Mouse (Mus musculus): Measurements from ENCODE around the gene Mrrf. TPM values are rescaled to one million over a fixed set of nuclear protein-coding genes. Genes with fewer than 3 reads are reported as not detected.

The Mrrf gene
- polyA plus RNA-seq (2015; fragmentation: Nextera tagmentation; extraction: Ambion mirVana) = 11.1 and 14.6 TPM in 2 replicates

DNA sequence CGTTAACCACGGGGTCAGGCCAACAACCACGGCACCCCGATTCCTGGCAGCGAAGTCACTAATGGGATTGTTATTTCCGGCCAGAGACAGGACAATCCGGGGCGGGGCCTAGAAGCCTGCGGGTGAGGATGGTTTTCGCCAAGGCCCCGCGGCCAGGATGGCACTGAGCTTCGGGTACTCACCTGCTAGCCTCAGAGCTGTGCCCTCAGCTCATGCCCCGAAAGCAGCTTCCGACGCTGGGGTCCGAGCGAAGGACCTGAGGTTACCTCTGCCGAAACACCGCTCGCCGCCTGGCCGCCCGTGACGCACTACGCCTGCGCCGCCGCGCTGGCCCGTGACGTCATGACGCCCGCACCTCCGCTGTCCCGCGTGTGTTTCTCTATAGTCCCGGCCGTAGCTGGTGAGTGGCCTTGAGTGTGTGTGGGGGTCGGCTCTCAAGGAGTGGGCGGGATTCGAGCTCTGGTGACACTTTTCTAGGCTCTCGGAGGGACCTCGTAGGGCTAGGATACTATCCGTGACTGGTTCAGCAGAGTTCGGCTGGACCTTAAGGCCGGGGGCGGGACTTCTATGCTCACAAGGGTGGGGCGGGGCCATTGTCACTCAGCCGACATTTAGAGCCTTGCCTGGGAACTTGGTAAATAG, at the start of gene Mrrf, which contains the start of gene Rbm18:
Gene Mrrf, plus strand, starts transcription at position 90 of the 642 bp plus-strand sequence.
Gene Rbm18, minus strand, starts transcription at position 474 of the 642 bp plus-strand sequence.
- under 1% methylated on average over 43 of the region's 50 CpGs for WGBS (ENCODE audit: insufficient replicate concordance)
- H3K4me2 ChIP-seq (ENCODE audit: low read depth, low read length) = peak within 1 kb of the TSS; percentile 73
- H3K36me3 ChIP-seq (replicated peaks; ENCODE audit: insufficient read depth, low read length) = peaks cover 22% of the 10 kb centered on the region
- H3K9ac ChIP-seq (replicated peaks) = peak within 1 kb of the TSS; percentile 74
- DNase-seq = peak; percentile 94
- H3K27ac ChIP-seq (ENCODE audit: low read depth) = peak within 1 kb of the TSS; percentile 78
- H3K27me3 ChIP-seq (ENCODE audit: insufficient read depth, low read length) = no peaks in the 10 kb centered on the region
- peak within 1 kb of the TSS; percentile 76 for H3K4me3 ChIP-seq (ENCODE audit: low read depth, low read length)
- TF ChIP-seq CTCF (IDR thresholded peaks at IDR 0.05; ENCODE audit: low read depth) = no peak
- no peak for TF ChIP-seq EP300 (IDR thresholded peaks at IDR 0.05; ENCODE audit: low read depth)
- ATAC-seq = peak; percentile 97
- peaks cover 18% of the 10 kb centered on the region for H3K4me1 ChIP-seq (ENCODE audit: insufficient read depth)
- no peaks in the 10 kb centered on the region for H3K9me3 ChIP-seq (ENCODE audit: low read length)

DNA sequence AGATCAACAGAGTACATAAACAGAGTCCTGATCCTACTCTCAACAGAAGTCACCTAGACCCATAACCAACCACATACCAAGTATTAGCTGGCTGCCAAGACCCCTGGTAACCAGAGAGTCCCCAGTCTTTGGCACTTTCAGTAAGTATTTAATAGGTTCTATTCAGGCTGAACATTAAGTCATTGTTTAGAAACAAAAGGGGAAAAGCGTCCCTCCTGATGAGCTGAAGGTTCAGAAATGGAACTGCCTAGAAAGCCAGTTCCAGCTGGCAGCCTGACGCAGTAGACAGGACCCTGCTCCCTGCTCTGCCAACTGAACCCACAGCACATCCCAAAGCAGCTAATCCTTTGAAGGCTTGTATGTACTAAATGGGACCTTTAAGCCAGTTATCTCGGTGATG, 47.0 kb upstream of the Mrrf start:
- H3K27ac ChIP-seq (ENCODE audit: low read depth) = no peak overlapping the region
- ATAC-seq (no peak), DNase-seq (no peak)
- TF ChIP-seq CTCF (IDR thresholded peaks at IDR 0.05; ENCODE audit: low read depth) (no peak), EP300 (IDR thresholded peaks at IDR 0.05; ENCODE audit: low read depth) (no peak)
- peaks cover 41% of the 10 kb centered on the region for H3K27me3 ChIP-seq (ENCODE audit: insufficient read depth, low read length)
- H3K36me3 ChIP-seq (replicated peaks; ENCODE audit: insufficient read depth, low read length) = no peaks in the 10 kb centered on the region
- no peaks in the 10 kb centered on the region for H3K9me3 ChIP-seq (ENCODE audit: low read length)
- H3K4me2 ChIP-seq (ENCODE audit: low read depth, low read length) = no peak overlapping the region
- no peak overlapping the region for H3K4me3 ChIP-seq (ENCODE audit: low read depth, low read length)
- 55% methylated on average over 3 of the region's 3 CpGs for WGBS (ENCODE audit: insufficient replicate concordance)
- peaks cover 9% of the 10 kb centered on the region for H3K4me1 ChIP-seq (ENCODE audit: insufficient read depth)
- no peak overlapping the region for H3K9ac ChIP-seq (replicated peaks)

- 2% methylated on average over 68 of the region's 70 CpGs for whole genome bisulfite sequencing (ENCODE audit: insufficient replicate concordance)
- Histone ChIP-seq H3K9ac (replicated peaks) (peak overlapping the region; percentile 41; the same call in 1 of the 2 replicates), H3K4me1 (ENCODE audit: insufficient read depth) (peaks cover 9% of the 10 kb centered on the region), H3K27me3 (ENCODE audit: insufficient read depth, low read length) (peaks cover 60% of the 10 kb centered on the region), H3K4me3 (ENCODE audit: low read depth, low read length) (peak overlapping the region; percentile 46), H3K27ac (ENCODE audit: low read depth) (peak overlapping the region; percentile 44; the same call in 1 of the 2 replicates), H3K9me3 (ENCODE audit: low read length) (no peaks in the 10 kb centered on the region), H3K4me2 (ENCODE audit: low read depth, low read length) (peak overlapping the region; percentile 69), H3K36me3 (replicated peaks; ENCODE audit: insufficient read depth, low read length) (no peaks in the 10 kb centered on the region)
- ATAC-seq = peak; percentile 90
- TF ChIP-seq EP300 (IDR thresholded peaks at IDR 0.05; ENCODE audit: low read depth) = no peak
- TF ChIP-seq CTCF (IDR thresholded peaks at IDR 0.05; ENCODE audit: low read depth) = no peak
- peak; percentile 91 for DNase-seq
These were observed 45.1 kb upstream of the Mrrf start for GRCm38 (mm10) chr2:36090853-36091741.

DNA sequence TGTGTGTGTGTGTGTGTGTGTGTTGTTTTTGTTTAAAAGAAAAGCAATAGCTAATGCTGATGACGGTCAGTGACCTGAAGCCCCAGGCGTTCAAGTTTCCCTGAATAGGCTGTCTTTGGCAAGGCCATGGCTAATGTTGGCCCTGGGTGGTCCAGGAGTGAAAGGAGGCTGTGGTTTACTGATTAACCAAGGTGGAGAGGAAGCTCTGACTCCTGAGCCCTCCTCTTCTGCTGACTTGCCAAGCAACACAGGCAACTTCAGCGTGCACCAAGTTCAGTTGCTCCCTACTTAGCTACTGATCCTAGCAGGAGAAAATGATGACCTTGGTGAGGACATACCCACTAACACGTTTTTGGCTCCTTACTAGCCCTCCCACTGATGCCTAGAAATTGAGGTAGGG, 43.4 kb upstream of the Mrrf start:
- H3K4me1 ChIP-seq (ENCODE audit: insufficient read depth) = peaks cover 9% of the 10 kb centered on the region
- peak overlapping the region; percentile 16; the same call in 1 of the 2 replicates for H3K4me2 ChIP-seq (ENCODE audit: low read depth, low read length)
- no peak for DNase-seq
- 9% methylated on average over 4 of the region's 4 CpGs for WGBS (ENCODE audit: insufficient replicate concordance)
- H3K9me3 ChIP-seq (ENCODE audit: low read length) = no peaks in the 10 kb centered on the region
- H3K27ac ChIP-seq (ENCODE audit: low read depth) = no peak overlapping the region
- no peak overlapping the region for H3K4me3 ChIP-seq (ENCODE audit: low read depth, low read length)
- TF ChIP-seq EP300 (IDR thresholded peaks at IDR 0.05; ENCODE audit: low read depth) (no peak), CTCF (IDR thresholded peaks at IDR 0.05; ENCODE audit: low read depth) (no peak)
- no peak for ATAC-seq
- no peaks in the 10 kb centered on the region for H3K36me3 ChIP-seq (replicated peaks; ENCODE audit: insufficient read depth, low read length)
- H3K27me3 ChIP-seq (ENCODE audit: insufficient read depth, low read length) = peaks cover 76% of the 10 kb centered on the region
- no peak overlapping the region for H3K9ac ChIP-seq (replicated peaks)

GRCm38 (mm10) chr2:36093301-36093700, 42.9 kb upstream of the Mrrf start:
- Histone ChIP-seq H3K36me3 (replicated peaks; ENCODE audit: insufficient read depth, low read length) (no peaks in the 10 kb centered on the region), H3K4me2 (ENCODE audit: low read depth, low read length) (no peak overlapping the region), H3K9ac (replicated peaks) (no peak overlapping the region), H3K27ac (ENCODE audit: low read depth) (no peak overlapping the region), H3K4me1 (ENCODE audit: insufficient read depth) (peaks cover 9% of the 10 kb centered on the region), H3K4me3 (ENCODE audit: low read depth, low read length) (no peak overlapping the region), H3K27me3 (ENCODE audit: insufficient read depth, low read length) (peaks cover 82% of the 10 kb centered on the region), H3K9me3 (ENCODE audit: low read length) (no peaks in the 10 kb centered on the region)
- TF ChIP-seq EP300 (IDR thresholded peaks at IDR 0.05; ENCODE audit: low read depth) (no peak), CTCF (IDR thresholded peaks at IDR 0.05; ENCODE audit: low read depth) (no peak)
- no peak for DNase-seq
- WGBS (ENCODE audit: insufficient replicate concordance) = 27% methylated on average over 7 of the region's 7 CpGs
- ATAC-seq = no peak

DNA sequence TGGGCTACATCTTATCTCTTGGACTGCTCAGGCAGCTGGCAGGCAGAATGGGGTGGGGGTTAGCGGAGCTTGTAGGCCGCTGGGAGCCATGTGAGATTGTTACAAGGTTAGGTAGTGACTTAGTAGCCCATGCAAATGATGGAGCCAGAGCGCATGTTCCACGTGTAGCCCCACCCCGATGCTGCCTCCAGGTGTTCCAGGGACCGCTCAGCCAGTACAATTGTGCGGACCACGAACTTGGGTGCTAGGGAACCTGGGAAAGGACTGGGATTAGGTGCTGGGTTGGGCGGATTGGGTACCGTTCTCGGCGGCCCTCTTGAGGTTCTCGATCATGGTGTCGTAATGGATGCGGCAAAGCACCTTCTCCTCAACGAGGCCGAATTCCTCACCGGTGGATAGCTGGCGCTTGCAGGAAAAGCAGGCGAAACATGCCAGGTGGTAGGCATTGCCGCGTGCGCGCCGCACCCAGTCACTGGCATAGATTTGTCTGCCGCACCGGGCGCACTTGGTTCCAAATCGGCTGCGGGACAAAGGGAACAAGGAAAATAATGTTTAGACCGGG, 42.2 kb upstream of the Mrrf start:
- no peak overlapping the region for H3K9ac ChIP-seq (replicated peaks)
- no peak overlapping the region for H3K4me2 ChIP-seq (ENCODE audit: low read depth, low read length)
- TF ChIP-seq CTCF (IDR thresholded peaks at IDR 0.05; ENCODE audit: low read depth) (no peak), EP300 (IDR thresholded peaks at IDR 0.05; ENCODE audit: low read depth) (no peak)
- H3K4me1 ChIP-seq (ENCODE audit: insufficient read depth) = peaks cover 9% of the 10 kb centered on the region
- no peak for ATAC-seq
- H3K9me3 ChIP-seq (ENCODE audit: low read length) = no peaks in the 10 kb centered on the region
- peaks cover 89% of the 10 kb centered on the region for H3K27me3 ChIP-seq (ENCODE audit: insufficient read depth, low read length)
- no peak overlapping the region for H3K27ac ChIP-seq (ENCODE audit: low read depth)
- WGBS (ENCODE audit: insufficient replicate concordance) = 8% methylated on average over 30 of the region's 31 CpGs
- H3K4me3 ChIP-seq (ENCODE audit: low read depth, low read length) = no peak overlapping the region
- no peak for DNase-seq
- H3K36me3 ChIP-seq (replicated peaks; ENCODE audit: insufficient read depth, low read length) = no peaks in the 10 kb centered on the region

Measured in liver, postnatal 0 days (tissue).